Mouse (Mus musculus) megakaryocyte, embryonic 14.5 days (primary cell): ENCODE data around the gene Nubpl.

Experiments used
- FLI1 ChIP-seq: IDR thresholded peaks from 2 replicates; pipeline ENCODE4 v1.6.1; 2012; ENCODE audit warnings: low read length, inconsistent platforms, mixed read lengths
- GATA1 ChIP-seq: IDR thresholded peaks from 3 replicates; pipeline ENCODE4 v1.6.1; 2012; ENCODE audit warnings: mixed read lengths, low read length, inconsistent platforms, borderline replicate concordance

DNA sequence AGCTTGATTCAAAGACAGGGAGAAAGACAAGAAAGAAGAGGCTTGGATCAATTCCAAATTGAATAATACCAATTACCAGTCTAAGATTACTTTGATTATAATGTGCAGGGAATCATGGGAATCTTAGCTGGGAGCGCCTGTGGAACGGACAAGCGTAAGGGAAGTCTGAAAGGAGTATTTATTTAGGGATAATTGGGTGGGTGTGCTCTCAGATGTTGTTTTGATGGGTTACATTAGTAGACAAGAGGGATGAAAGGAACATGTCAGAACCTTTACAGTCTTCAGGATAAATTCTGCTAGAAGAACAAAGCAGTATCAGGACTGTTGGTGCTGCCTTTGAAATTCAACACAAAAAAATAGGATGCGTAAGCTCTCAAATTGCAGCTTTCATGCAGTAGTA is 40.8 kb downstream of the Nubpl start:
- TF ChIP-seq GATA1 (no peak), FLI1 (no peak)
